Mouse (Mus musculus) forebrain, embryonic 16.5 days (tissue): ENCODE data around the gene Olfr237-ps1. TPM values are rescaled to one million over a fixed set of nuclear protein-coding genes. Genes with fewer than 3 reads are reported as not detected.

Experiments
- ATAC-seq: fragments of 200-750 bp; cut with Nextera tagmentation; 2 replicates; pipeline ENCODE4 v1.8.0; 2017; ENCODE audit warnings: mild to moderate bottlenecking, moderate library complexity
- H3K27ac ChIP-seq: fragments of 300-500 bp; sonication (generic); 2 replicates; pipeline ENCODE4 v1.5.1; 2014; ENCODE audit warnings: low read length, control low read depth
- H3K27me3 ChIP-seq: fragments of 300-500 bp; sonication (generic); replicated peaks from 2 replicates; pipeline ENCODE4 v1.6.1; 2014; ENCODE audit warnings: low read length; ENCODE audit not compliant: control insufficient read depth, insufficient read depth
- H3K36me3 ChIP-seq: fragments of 300-500 bp; sonication (generic); 2 replicates; pipeline ENCODE4 v1.6.1; 2014; ENCODE audit not compliant: control insufficient read depth, insufficient read depth
- H3K4me1 ChIP-seq: fragments of 300-500 bp; sonication (generic); replicated peaks from 2 replicates; pipeline ENCODE4 v1.6.1; 2014; ENCODE audit warnings: low read length; ENCODE audit not compliant: control insufficient read depth, insufficient read depth
- H3K4me2 ChIP-seq: fragments of 300-500 bp; sonication (generic); 2 replicates; pipeline ENCODE4 v1.6.1; 2014; ENCODE audit warnings: mild to moderate bottlenecking, low read length, control low read depth
- H3K4me3 ChIP-seq: fragments of 300-500 bp; sonication (generic); replicated peaks from 2 replicates; pipeline ENCODE4 v1.5.1; 2014; ENCODE audit warnings: mild to moderate bottlenecking, low read length, control low read depth
- H3K9ac ChIP-seq: fragments of 300-500 bp; sonication (generic); replicated peaks from 2 replicates; pipeline ENCODE4 v1.6.1; 2014; ENCODE audit warnings: low read depth, low read length, control low read depth
- H3K9me3 ChIP-seq: fragments of 300-500 bp; sonication (generic); 2 replicates; pipeline ENCODE4 v1.6.1; 2016; ENCODE audit warnings: low read length; ENCODE audit not compliant: control insufficient read depth
- WGBS: fragments of 180-500 bp; shearing (Covaris S2); extraction: QIAGEN DNeasy Blood & Tissue Kit; methylation state at CpG from one replicate; pipeline ENCODE4 v1.1.7; 2014; 5-methylcytosine and 5-hydroxymethylcytosine counted together
- polyA plus RNA-seq: library from polyadenylated mRNA; unstranded; fragments of >200 nt; fragmentation: Nextera tagmentation; extraction: Ambion mirVana; gene quantifications from 2 replicates; pipeline ENCODE4 v1.2.1, GENCODE M21; 2015

The Olfr237-ps1 gene
- polyA plus RNA-seq, 1 experiment from 2014 or later = not detected

- no peaks in the 10 kb centered on the region for H3K9me3 ChIP-seq
- ATAC-seq = no peak
These were observed 50.4 kb downstream of the Olfr237-ps1 start, which contains the start of gene Olfr435 for GRCm38 (mm10) chr6:43196781-43197180. Olfr435 (plus strand) TSS chr6:43197146.

DNA sequence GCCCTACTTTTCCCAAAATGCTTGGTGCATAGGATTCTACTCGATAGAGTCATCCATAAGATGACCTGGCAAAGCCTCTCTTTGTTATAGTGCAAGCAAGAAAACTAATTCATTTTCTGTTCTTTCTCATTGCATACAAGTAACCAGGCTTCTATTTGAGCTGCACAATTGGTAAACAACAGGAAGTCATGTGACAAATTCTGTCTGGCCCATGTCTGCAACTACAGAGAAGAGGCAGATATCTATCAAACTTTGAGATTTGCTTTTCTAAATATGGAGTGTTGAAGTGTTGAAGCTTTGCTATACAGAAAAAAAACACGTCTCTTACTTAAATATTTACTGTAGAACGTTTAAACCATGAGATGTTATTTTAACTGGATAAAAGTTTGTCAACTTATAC lies 51.7 kb downstream of the Olfr237-ps1 start:
- Histone ChIP-seq H3K4me1 (no peaks in the 10 kb centered on the region), H3K9ac (no peak overlapping the region), H3K27me3 (no peaks in the 10 kb centered on the region), H3K36me3 (no peaks in the 10 kb centered on the region), H3K27ac (no peak overlapping the region), H3K4me3 (no peak overlapping the region), H3K4me2 (no peak overlapping the region), H3K9me3 (no peaks in the 10 kb centered on the region)
- 85% methylated on average over 3 of the region's 3 CpGs for WGBS
- ATAC-seq = no peak

More at GRCm38 (mm10) chr6:43196781-43197180, 50.4 kb downstream of the Olfr237-ps1 start, which contains the start of gene Olfr435:
- Histone ChIP-seq H3K36me3 (no peaks in the 10 kb centered on the region), H3K27me3 (no peaks in the 10 kb centered on the region), H3K4me1 (no peaks in the 10 kb centered on the region), H3K4me3 (no peak within 1 kb of the TSS), H3K4me2 (no peak within 1 kb of the TSS), H3K9ac (no peak within 1 kb of the TSS), H3K27ac (no peak within 1 kb of the TSS)

DNA sequence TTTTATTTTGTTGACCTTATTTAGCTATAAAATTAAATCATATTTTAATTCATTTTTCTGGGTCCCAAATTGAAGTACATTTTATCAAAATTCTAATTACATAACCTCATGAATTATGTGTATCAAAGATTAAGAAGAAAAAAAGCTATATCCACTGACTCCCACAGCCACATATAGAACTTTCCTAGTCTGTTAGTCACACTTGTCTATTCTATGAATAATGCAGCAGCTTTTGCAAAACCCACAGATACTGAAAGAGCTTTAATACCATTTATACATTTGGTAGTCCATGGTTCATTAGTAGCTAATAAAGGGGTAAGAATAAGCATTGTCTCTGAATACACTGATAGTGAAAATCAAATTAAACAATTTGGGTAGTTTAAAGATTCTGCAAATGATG lies 56.4 kb downstream of the Olfr237-ps1 start:
- Histone ChIP-seq H3K4me3 (no peak overlapping the region), H3K4me1 (no peaks in the 10 kb centered on the region), H3K9ac (no peak overlapping the region), H3K27ac (no peak overlapping the region), H3K36me3 (no peaks in the 10 kb centered on the region), H3K9me3 (no peaks in the 10 kb centered on the region), H3K4me2 (no peak overlapping the region), H3K27me3 (no peaks in the 10 kb centered on the region)
- ATAC-seq = no peak

DNA sequence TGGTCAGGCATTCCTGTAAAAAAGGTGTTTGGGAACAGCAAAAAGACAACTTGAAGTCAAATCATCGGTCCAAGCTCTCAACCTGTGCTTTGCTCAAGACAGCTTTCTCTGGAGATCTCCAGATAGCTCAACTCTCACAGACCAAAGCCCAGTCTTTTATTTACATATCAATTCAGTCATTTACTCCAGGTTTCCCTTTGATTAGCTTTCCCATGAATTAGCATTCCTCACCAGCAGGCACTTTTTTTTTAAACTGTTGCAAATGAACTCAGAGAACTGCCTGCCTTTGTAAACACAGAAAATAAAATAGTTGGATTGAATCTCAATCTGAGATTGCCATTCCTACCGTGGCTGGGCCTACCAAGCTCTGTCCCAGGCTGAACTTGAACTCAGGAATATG lies 59.0 kb downstream of the Olfr237-ps1 start:
- H3K4me2 ChIP-seq = no peak overlapping the region
- no peak overlapping the region for H3K9ac ChIP-seq
- H3K27ac ChIP-seq = no peak overlapping the region
- WGBS = 16% methylated on average over 2 of the region's 2 CpGs
- H3K36me3 ChIP-seq = no peaks in the 10 kb centered on the region
- no peak for ATAC-seq
- H3K9me3 ChIP-seq = no peaks in the 10 kb centered on the region
- no peaks in the 10 kb centered on the region for H3K4me1 ChIP-seq
- H3K27me3 ChIP-seq = no peaks in the 10 kb centered on the region
- no peak overlapping the region for H3K4me3 ChIP-seq

Other genes starting within 250 kb of the Olfr237-ps1 start
- not detected in 2 replicates for gene Olfr447, start 237.7 kb upstream of the Olfr237-ps1 start, polyA plus RNA-seq
- not detected in 2 replicates for gene Olfr446, start 225.2 kb upstream of the Olfr237-ps1 start, polyA plus RNA-seq
- gene Olfr444, start 197.5 kb upstream of the Olfr237-ps1 start, polyA plus RNA-seq = not detected in 2 replicates
- gene Olfr441, start 40.2 kb upstream of the Olfr237-ps1 start, polyA plus RNA-seq = not detected in 2 replicates
- gene Olfr437, start 16.7 kb downstream of the Olfr237-ps1 start, polyA plus RNA-seq = not detected in 2 replicates
- gene Olfr13, start 25.6 kb downstream of the Olfr237-ps1 start, polyA plus RNA-seq = not detected in 2 replicates
- not detected in 2 replicates for gene Olfr435, start 50.6 kb downstream of the Olfr237-ps1 start, polyA plus RNA-seq
- not detected in 2 replicates for gene Olfr434, start 66.5 kb downstream of the Olfr237-ps1 start, polyA plus RNA-seq
- not detected in 2 replicates for gene Olfr47, start 85.0 kb downstream of the Olfr237-ps1 start, polyA plus RNA-seq
- 1.8 and 1.9 TPM in 2 replicates for gene Arhgef5, start 119.0 kb downstream of the Olfr237-ps1 start, polyA plus RNA-seq
- not detected in 2 replicates for gene Nobox, start 163.0 kb downstream of the Olfr237-ps1 start, polyA plus RNA-seq